Mouse (Mus musculus) forebrain, embryonic 16.5 days (tissue): ENCODE measurements at regions not wholly inside any gene's neighbourhood (a gene's known extent, or its start where the extent isn't known, plus 50 kb on each side); places are given as distances from the start of the nearest gene placed in this dataset.
"Not testable (repeated sequence)": the region's sequence is repeated elsewhere in the genome, so short reads cannot be mapped to it uniquely, and the experiment has no call there.

Experiments used
- ATAC-seq: fragments of 200-750 bp; cut with Nextera tagmentation; 2 replicates; pipeline ENCODE4 v1.8.0; 2017; ENCODE audit warnings: mild to moderate bottlenecking, moderate library complexity
- H3K27ac ChIP-seq: fragments of 300-500 bp; sonication (generic); 2 replicates; pipeline ENCODE4 v1.5.1; 2014; ENCODE audit warnings: low read length, control low read depth
- H3K27me3 ChIP-seq: fragments of 300-500 bp; sonication (generic); replicated peaks from 2 replicates; pipeline ENCODE4 v1.6.1; 2014; ENCODE audit warnings: low read length; ENCODE audit not compliant: control insufficient read depth, insufficient read depth
- H3K36me3 ChIP-seq: fragments of 300-500 bp; sonication (generic); 2 replicates; pipeline ENCODE4 v1.6.1; 2014; ENCODE audit not compliant: control insufficient read depth, insufficient read depth
- H3K4me1 ChIP-seq: fragments of 300-500 bp; sonication (generic); replicated peaks from 2 replicates; pipeline ENCODE4 v1.6.1; 2014; ENCODE audit warnings: low read length; ENCODE audit not compliant: control insufficient read depth, insufficient read depth
- H3K4me2 ChIP-seq: fragments of 300-500 bp; sonication (generic); 2 replicates; pipeline ENCODE4 v1.6.1; 2014; ENCODE audit warnings: mild to moderate bottlenecking, low read length, control low read depth
- H3K4me3 ChIP-seq: fragments of 300-500 bp; sonication (generic); replicated peaks from 2 replicates; pipeline ENCODE4 v1.5.1; 2014; ENCODE audit warnings: mild to moderate bottlenecking, low read length, control low read depth
- H3K9ac ChIP-seq: fragments of 300-500 bp; sonication (generic); replicated peaks from 2 replicates; pipeline ENCODE4 v1.6.1; 2014; ENCODE audit warnings: low read depth, low read length, control low read depth
- H3K9me3 ChIP-seq: fragments of 300-500 bp; sonication (generic); 2 replicates; pipeline ENCODE4 v1.6.1; 2016; ENCODE audit warnings: low read length; ENCODE audit not compliant: control insufficient read depth
- WGBS: fragments of 180-500 bp; shearing (Covaris S2); extraction: QIAGEN DNeasy Blood & Tissue Kit; methylation state at CpG from one replicate; pipeline ENCODE4 v1.1.7; 2014; 5-methylcytosine and 5-hydroxymethylcytosine counted together

- no peaks in the 10 kb centered on the region for H3K4me1 ChIP-seq
- no peak overlapping the region for H3K27ac ChIP-seq
- H3K4me2 ChIP-seq: no peak overlapping the region
- H3K9me3 ChIP-seq: no peaks in the 10 kb centered on the region
- no peaks in the 10 kb centered on the region for H3K27me3 ChIP-seq
- no peaks in the 10 kb centered on the region for H3K36me3 ChIP-seq
- no peak overlapping the region for H3K4me3 ChIP-seq
- no peak for ATAC-seq
- no peak overlapping the region for H3K9ac ChIP-seq
Observed at GRCm38 (mm10) chr4:4311496-4311895, 234.2 kb upstream of the Sdr16c6 start.

GRCm38 (mm10) chr4:4306922-4307321, 229.6 kb upstream of the Sdr16c6 start:
- no peaks in the 10 kb centered on the region for H3K27me3 ChIP-seq
- no peak overlapping the region for H3K4me2 ChIP-seq
- no peak overlapping the region for H3K9ac ChIP-seq
- 72% methylated on average over 3 of the region's 3 CpGs for WGBS
- no peak for ATAC-seq
- H3K4me1 ChIP-seq: no peaks in the 10 kb centered on the region
- H3K4me3 ChIP-seq: no peak overlapping the region
- no peak overlapping the region for H3K27ac ChIP-seq
- no peaks in the 10 kb centered on the region for H3K9me3 ChIP-seq
- no peaks in the 10 kb centered on the region for H3K36me3 ChIP-seq

GRCm38 (mm10) chr4:4305740-4306249, 228.5 kb upstream of the Sdr16c6 start:
- H3K4me1 ChIP-seq: no peaks in the 10 kb centered on the region
- ATAC-seq: no peak
- H3K36me3 ChIP-seq: no peaks in the 10 kb centered on the region
- no peaks in the 10 kb centered on the region for H3K27me3 ChIP-seq
- no peak overlapping the region for H3K27ac ChIP-seq
- no peak overlapping the region for H3K4me3 ChIP-seq
- no peaks in the 10 kb centered on the region for H3K9me3 ChIP-seq
- no peak overlapping the region for H3K9ac ChIP-seq
- no peak overlapping the region for H3K4me2 ChIP-seq

GRCm38 (mm10) chr4:4304666-4305065, 227.3 kb upstream of the Sdr16c6 start:
- Histone ChIP-seq H3K9ac (no peak overlapping the region), H3K27me3 (no peaks in the 10 kb centered on the region), H3K9me3 (no peaks in the 10 kb centered on the region), H3K4me3 (no peak overlapping the region), H3K27ac (no peak overlapping the region), H3K4me1 (no peaks in the 10 kb centered on the region), H3K36me3 (no peaks in the 10 kb centered on the region), H3K4me2 (no peak overlapping the region)
- 96% methylated on average over 1 of the region's 1 CpGs for WGBS
- ATAC-seq: no peak

- no peaks in the 10 kb centered on the region for H3K36me3 ChIP-seq
- no peak for ATAC-seq
- H3K27me3 ChIP-seq: no peaks in the 10 kb centered on the region
- H3K4me3 ChIP-seq: no peak overlapping the region
- no peak overlapping the region for H3K4me2 ChIP-seq
- H3K27ac ChIP-seq: no peak overlapping the region
- H3K9me3 ChIP-seq: no peaks in the 10 kb centered on the region
- 82% methylated on average over 10 of the region's 10 CpGs for WGBS
- no peaks in the 10 kb centered on the region for H3K4me1 ChIP-seq
- H3K9ac ChIP-seq: no peak overlapping the region
Observed at GRCm38 (mm10) chr4:4300189-4300879, 223.0 kb upstream of the Sdr16c6 start.

GRCm38 (mm10) chr4:4299631-4300030, 222.3 kb upstream of the Sdr16c6 start:
- whole genome bisulfite sequencing: 81% methylated on average over 1 of the region's 1 CpGs
- no peaks in the 10 kb centered on the region for H3K4me1 ChIP-seq
- no peaks in the 10 kb centered on the region for H3K36me3 ChIP-seq
- no peak overlapping the region for H3K4me3 ChIP-seq
- H3K4me2 ChIP-seq: no peak overlapping the region
- no peak overlapping the region for H3K9ac ChIP-seq
- no peaks in the 10 kb centered on the region for H3K27me3 ChIP-seq
- no peak overlapping the region for H3K27ac ChIP-seq
- no peaks in the 10 kb centered on the region for H3K9me3 ChIP-seq
- ATAC-seq: no peak

GRCm38 (mm10) chr4:4249601-4250000, 172.3 kb upstream of the Sdr16c6 start:
- 72% methylated on average over 2 of the region's 2 CpGs for WGBS

GRCm38 (mm10) chr4:4247669-4248068, 170.3 kb upstream of the Sdr16c6 start:
- Histone ChIP-seq H3K4me2 (no peak overlapping the region), H3K9me3 (no peaks in the 10 kb centered on the region), H3K27me3 (no peaks in the 10 kb centered on the region), H3K27ac (no peak overlapping the region), H3K4me1 (no peaks in the 10 kb centered on the region), H3K4me3 (no peak overlapping the region), H3K9ac (no peak overlapping the region), H3K36me3 (no peaks in the 10 kb centered on the region)
- 84% methylated on average over 4 of the region's 4 CpGs for WGBS
- ATAC-seq: no peak

More at GRCm38 (mm10) chr4:4249601-4250000, 172.3 kb upstream of the Sdr16c6 start:
- no peak overlapping the region for H3K4me3 ChIP-seq
- H3K9ac ChIP-seq: no peak overlapping the region
- no peak overlapping the region for H3K27ac ChIP-seq
- no peaks in the 10 kb centered on the region for H3K36me3 ChIP-seq
- H3K4me1 ChIP-seq: no peaks in the 10 kb centered on the region
- no peak for ATAC-seq
- no peak overlapping the region for H3K4me2 ChIP-seq
- no peaks in the 10 kb centered on the region for H3K9me3 ChIP-seq
- H3K27me3 ChIP-seq: no peaks in the 10 kb centered on the region

GRCm38 (mm10) chr4:4242306-4242980, 165.1 kb upstream of the Sdr16c6 start:
- ATAC-seq, H3K27ac ChIP-seq, H3K9ac ChIP-seq, H3K4me1 ChIP-seq, H3K36me3 ChIP-seq, H3K4me3 ChIP-seq, H3K9me3 ChIP-seq, H3K4me2 ChIP-seq, H3K27me3 ChIP-seq: not testable (repeated sequence)
- 85% methylated on average over 15 of the region's 15 CpGs for WGBS
